In the genomic region with DNA sequence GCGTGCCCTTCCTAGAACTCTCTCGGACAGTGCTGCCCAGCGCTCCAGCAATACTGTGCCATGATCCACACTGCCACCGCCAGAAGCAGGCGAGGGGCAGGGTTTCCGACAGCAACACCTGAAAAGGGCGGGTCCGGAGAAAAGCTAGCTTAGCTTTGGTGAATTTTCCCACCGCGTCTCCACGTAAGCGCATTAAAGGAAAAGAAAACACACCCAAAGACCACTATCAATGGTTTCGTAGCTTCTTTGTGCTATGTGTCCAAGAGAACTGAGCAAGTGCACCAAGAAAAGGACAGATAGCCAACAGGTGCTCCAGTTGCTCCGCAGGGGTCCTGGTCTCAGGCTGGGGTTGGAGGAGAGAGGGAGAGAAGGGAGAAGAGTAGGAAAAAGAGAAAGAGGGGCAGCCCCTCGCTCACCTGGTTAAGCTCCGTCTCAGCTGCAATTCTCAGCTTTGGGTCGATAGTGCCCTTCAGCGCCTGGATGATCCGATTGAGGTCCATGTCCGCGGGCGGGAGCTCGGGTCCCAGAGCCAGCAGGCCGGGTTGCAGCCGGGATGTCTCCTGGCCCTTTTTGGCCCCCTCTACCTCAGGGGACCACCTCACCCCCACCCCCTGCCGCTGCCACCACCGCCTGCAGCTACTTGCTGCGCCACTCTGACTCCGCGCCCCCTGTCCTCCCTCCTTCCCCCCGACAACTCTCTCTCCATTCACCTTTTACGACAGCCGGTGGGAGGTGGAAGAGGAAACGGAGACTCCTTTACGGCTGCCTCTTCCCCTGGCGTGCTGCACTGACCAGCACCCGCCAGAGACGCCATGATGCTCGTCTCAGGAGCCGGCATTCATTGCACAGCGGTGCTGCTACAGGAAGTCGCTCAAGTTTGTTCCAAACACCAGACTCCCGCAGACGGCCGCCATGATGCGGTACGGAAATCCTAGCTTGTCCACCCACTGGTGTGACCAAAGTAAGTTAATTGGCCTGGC, we compare ENCODE assay signal across 7 mouse cellular contexts. TPM values are rescaled to one million over a fixed set of nuclear protein-coding genes. Genes with fewer than 3 reads are reported as not detected.
DNase-seq lines count a peak whose midpoint lies in the region; ATAC-seq lines count a peak whose summit lies in the region.

Gene Ipo8 (minus strand): TSS at position 720 of the 980 bp plus-strand sequence.

- H3K4me3 ChIP-seq in embryonic facial prominence, embryonic 11.5 days (ENCODE audit: low read depth, low read length) = peak within 1 kb of the TSS; percentile 82
- peak within 1 kb of the TSS; percentile 92 for H3K4me3 ChIP-seq in limb, embryonic 10.5 days
- peak within 1 kb of the TSS; percentile 64 for H3K4me3 ChIP-seq in midbrain, embryonic 13.5 days (replicated peaks)

- H3K4me1 ChIP-seq in embryonic facial prominence, embryonic 11.5 days (ENCODE audit: control insufficient read depth, insufficient read depth, low read length) = no peaks in the 10 kb centered on the region
- H3K4me1 ChIP-seq in limb, embryonic 10.5 days = peaks cover 19% of the 10 kb centered on the region
- peaks cover 19% of the 10 kb centered on the region for H3K4me1 ChIP-seq in midbrain, embryonic 13.5 days (replicated peaks)

- peak within 1 kb of the TSS; percentile 72 for H3K9ac ChIP-seq in embryonic facial prominence, embryonic 11.5 days (replicated peaks; ENCODE audit: low read length)
- H3K9ac ChIP-seq in midbrain, embryonic 13.5 days (replicated peaks) = peak within 1 kb of the TSS; percentile 69

- peak; percentile 97 for ATAC-seq in embryonic facial prominence, embryonic 11.5 days (replicated peaks; ENCODE audit: insufficient number of reproducible peaks, low FRiP score, low TSS enrichment, low read depth)
- peak; percentile 98 for ATAC-seq in granulocyte monocyte progenitor cell, adult 5-6 weeks (replicated peaks; ENCODE audit: poor library complexity, severe bottlenecking)
- peak; percentile 99 for ATAC-seq in midbrain, embryonic 13.5 days

- peak; percentile 94 for DNase-seq in adrenal gland, postnatal 14 days
- peak; percentile 98 for DNase-seq in embryonic facial prominence, embryonic 11.5 days (ENCODE audit: low spot score)
- peak; percentile 96 for DNase-seq in kidney, adult 11 months
- peak; percentile 91 for DNase-seq in limb, embryonic 10.5 days (ENCODE audit: low spot score)
- DNase-seq in spleen, adult 12 weeks (ENCODE audit: low spot score) = peak; percentile 77

- H3K27me3 ChIP-seq in embryonic facial prominence, embryonic 11.5 days (ENCODE audit: control insufficient read depth, insufficient read depth, low read length) = no peaks in the 10 kb centered on the region
- H3K27me3 ChIP-seq in limb, embryonic 10.5 days (ENCODE audit: low read depth, poor library complexity, severe bottlenecking) = no peaks in the 10 kb centered on the region
- H3K27me3 ChIP-seq in midbrain, embryonic 13.5 days = no peaks in the 10 kb centered on the region

- no peaks in the 10 kb centered on the region for H3K36me3 ChIP-seq in embryonic facial prominence, embryonic 11.5 days (replicated peaks; ENCODE audit: control insufficient read depth, insufficient read depth, low read depth, low read length)
- 0 out of 2 replicates have a peak, but pooled peaks cover 2% of the 10 kb centered on the region for H3K36me3 ChIP-seq in limb, embryonic 10.5 days
- no peaks in the 10 kb centered on the region for H3K36me3 ChIP-seq in midbrain, embryonic 13.5 days

- WGBS in embryonic facial prominence, embryonic 11.5 days = under 1% methylated on average over 47 of the region's 47 CpGs
- under 1% methylated on average over 46 of the region's 47 CpGs for WGBS in limb, embryonic 10.5 days
- under 1% methylated on average over 47 of the region's 47 CpGs for WGBS in midbrain, embryonic 13.5 days

- no peak within 1 kb of the TSS for H3K27ac ChIP-seq in embryonic facial prominence, embryonic 11.5 days (replicated peaks; ENCODE audit: low read depth, low read length)
- H3K27ac ChIP-seq in limb, embryonic 10.5 days = peak within 1 kb of the TSS; percentile 88
- peak within 1 kb of the TSS; percentile 44; the same call in 1 of the 2 replicates for H3K27ac ChIP-seq in midbrain, embryonic 13.5 days

- peak within 1 kb of the TSS; percentile 62 for H3K4me2 ChIP-seq in embryonic facial prominence, embryonic 11.5 days (ENCODE audit: low read depth, low read length)
- peak within 1 kb of the TSS; percentile 86 for H3K4me2 ChIP-seq in midbrain, embryonic 13.5 days (replicated peaks)

- H3K9me3 ChIP-seq in embryonic facial prominence, embryonic 11.5 days (replicated peaks; ENCODE audit: control insufficient read depth, low read length) = no peaks in the 10 kb centered on the region
- no peaks in the 10 kb centered on the region for H3K9me3 ChIP-seq in limb, embryonic 10.5 days (replicated peaks)
- H3K9me3 ChIP-seq in midbrain, embryonic 13.5 days = no peaks in the 10 kb centered on the region

RNA-seq across cellular contexts. Expression of gene Ipo8, which starts in this region (rescaled TPM):
- total RNA-seq in adrenal gland, postnatal 14 days (2021) = 34.1 and 36.4 TPM in 2 replicates
- polyA plus RNA-seq in embryonic facial prominence, embryonic 11.5 days (2014; fragmentation: Nextera tagmentation; extraction: Ambion mirVana) = 24.5 and 27.0 TPM in 2 replicates
- 26.3 and 36.3 TPM in 2 replicates for total RNA-seq in granulocyte monocyte progenitor cell, adult 5-6 weeks (2014; fragmentation: Nextera tagmentation)
- total RNA-seq in granulocyte monocyte progenitor cell, adult 5-6 weeks (2017) = 38.5 and 40.4 TPM in 2 replicates
- polyA plus RNA-seq in limb, embryonic 10.5 days (2016; fragmentation: Nextera tagmentation; extraction: Ambion mirVana) = 29.1 and 30.8 TPM in 2 replicates
- 19.4 and 19.9 TPM in 2 replicates for polyA plus RNA-seq in midbrain, embryonic 13.5 days (2015; fragmentation: Nextera tagmentation; extraction: Ambion mirVana)
